Mouse (Mus musculus): Measurements from ENCODE around the gene Fam117a.
"Not testable (repeated sequence)": the region's sequence is repeated elsewhere in the genome, so short reads cannot be mapped to it uniquely, and the experiment has no call there.

Gene Fam117a

DNA sequence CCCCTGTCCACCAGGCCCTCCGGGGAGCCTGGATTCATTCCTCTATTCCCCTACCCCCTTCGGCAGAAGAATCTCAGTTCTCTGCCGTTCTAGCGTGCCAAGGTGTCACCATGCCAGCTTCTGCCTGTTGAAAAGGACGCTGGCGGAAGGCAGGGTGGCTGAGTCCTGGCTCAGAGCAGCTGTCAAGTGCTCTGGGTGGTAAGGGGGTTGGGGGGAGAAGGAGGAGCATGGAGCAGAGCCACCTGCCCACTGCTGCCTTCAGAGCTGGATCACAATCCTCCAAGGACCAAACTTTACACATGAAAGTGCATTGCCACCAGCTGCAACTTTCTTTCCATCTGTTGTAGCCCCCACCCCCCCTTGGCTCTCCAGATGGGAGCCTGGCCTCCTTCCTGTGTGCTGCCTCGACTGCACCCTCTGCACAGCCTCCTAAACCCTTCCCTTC is 55.4 kb downstream of the Fam117a start:
- DNase-seq (ENCODE audit: low spot score in 2 of 2) = no peak

GRCm38 (mm10) chr11:95392708-95393499 is 56.1 kb downstream of the Fam117a start:
- DNase-seq (ENCODE audit: low spot score in 2 of 2) = no peak

GRCm38 (mm10) chr11:95393500-95393816 is 56.6 kb downstream of the Fam117a start:
- no peak for DNase-seq (ENCODE audit: low spot score in 2 of 2)

DNA sequence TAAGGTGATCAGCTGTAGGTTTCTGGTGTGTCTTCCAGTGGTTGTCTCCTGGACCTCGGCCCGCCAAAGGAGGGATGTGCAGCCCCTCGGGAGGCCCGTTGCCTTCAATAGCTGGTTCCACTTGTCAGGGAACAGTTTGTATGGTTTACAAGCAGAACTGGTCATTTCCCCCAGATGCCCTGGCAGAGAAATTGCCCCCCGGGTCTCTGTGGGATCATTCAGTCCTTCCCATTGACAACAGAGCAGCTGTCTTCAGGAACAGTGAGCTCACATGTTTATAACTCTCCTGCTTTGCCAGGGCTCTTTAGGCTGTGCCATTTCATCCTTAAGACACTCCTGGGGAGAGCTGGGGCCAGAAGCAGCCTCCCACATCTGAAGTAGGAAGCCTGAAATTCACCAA is 57.3 kb downstream of the Fam117a start:
- DNase-seq (ENCODE audit: low spot score in 2 of 2) = no peak

- DNase-seq (ENCODE audit: low spot score in 2 of 2) = no peak
Observed at GRCm38 (mm10) chr11:95396548-95396947, 59.7 kb downstream of the Fam117a start.

DNA sequence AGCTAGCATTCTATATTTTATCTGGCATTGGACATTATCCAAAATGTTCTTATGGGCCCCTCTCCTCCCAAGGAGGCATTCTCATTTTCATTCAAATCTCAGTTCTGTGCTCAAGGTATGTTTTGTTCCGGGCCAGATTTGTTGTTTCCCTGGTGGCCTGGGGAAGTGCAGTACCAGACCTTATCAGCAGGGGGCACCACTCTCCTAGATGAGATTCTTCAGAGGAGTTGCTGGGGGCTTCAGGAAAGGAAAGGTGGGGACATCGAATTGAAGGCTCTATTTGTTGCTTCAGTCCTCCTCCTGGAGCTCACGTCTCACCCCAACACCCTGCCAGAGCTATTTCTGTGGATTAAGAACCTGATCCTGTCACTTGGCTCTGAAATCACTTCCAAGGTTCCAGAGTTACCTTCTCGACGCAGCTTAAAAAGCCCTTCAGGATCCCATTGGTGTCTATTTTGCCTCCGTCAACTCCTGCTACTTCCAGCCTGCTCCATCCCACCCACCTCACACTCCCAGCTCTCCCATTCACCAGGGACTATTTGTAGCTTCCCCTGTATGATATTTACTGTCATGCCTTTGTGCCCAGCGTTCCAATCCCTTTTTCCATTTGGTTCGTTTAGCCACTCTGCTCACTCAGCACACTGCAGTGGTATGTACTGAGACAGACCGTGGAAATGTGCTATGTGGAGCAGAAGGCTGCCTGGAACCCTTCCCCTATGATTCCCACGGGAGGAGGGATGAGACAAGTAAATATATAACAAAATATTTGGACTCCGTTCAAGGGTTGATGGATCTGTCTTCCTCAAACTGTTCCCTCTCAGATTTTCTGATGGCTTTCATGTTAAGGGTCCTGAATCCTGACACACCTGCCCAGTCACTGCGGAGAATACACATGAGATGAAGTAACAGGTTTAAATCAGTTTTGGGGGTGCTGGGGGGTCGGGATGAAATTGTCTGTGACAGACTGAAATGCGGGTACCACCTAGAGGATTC is 61.3 kb downstream of the Fam117a start:
- peak; percentile 57 to 74 for DNase-seq (ENCODE audit: low spot score in 2 of 2)

GRCm38 (mm10) chr11:95399520-95400020 is 62.8 kb downstream of the Fam117a start:
- DNase-seq (ENCODE audit: low spot score in 2 of 2) = no peak

- no peak for DNase-seq (ENCODE audit: low spot score in 2 of 2)
Observed at GRCm38 (mm10) chr11:95401568-95401967, 64.8 kb downstream of the Fam117a start.

DNA sequence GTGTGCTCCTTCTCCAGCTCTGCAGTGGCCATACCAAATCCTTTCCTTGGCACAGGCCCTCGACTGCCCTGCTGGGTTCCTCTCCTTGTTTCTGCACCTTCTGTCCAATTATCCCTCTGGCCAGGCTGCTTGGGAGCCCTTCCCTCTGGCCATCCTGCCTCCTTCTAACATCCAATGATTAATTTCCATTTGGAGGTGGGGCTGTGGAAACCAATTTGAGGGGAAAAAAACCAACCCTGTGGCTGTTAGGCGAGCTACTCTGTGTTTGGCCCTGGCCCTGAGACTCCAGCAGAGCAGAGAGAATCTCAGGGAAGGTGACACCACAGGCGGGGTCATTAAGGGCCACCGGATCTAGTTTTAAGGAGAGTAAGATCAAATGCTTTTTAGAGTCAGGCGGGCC is 65.4 kb downstream of the Fam117a start:
- DNase-seq (ENCODE audit: low spot score in 2 of 2) = no peak

GRCm38 (mm10) chr11:95402658-95403101 is 65.9 kb downstream of the Fam117a start:
- no peak for DNase-seq (ENCODE audit: low spot score in 2 of 2)

DNA sequence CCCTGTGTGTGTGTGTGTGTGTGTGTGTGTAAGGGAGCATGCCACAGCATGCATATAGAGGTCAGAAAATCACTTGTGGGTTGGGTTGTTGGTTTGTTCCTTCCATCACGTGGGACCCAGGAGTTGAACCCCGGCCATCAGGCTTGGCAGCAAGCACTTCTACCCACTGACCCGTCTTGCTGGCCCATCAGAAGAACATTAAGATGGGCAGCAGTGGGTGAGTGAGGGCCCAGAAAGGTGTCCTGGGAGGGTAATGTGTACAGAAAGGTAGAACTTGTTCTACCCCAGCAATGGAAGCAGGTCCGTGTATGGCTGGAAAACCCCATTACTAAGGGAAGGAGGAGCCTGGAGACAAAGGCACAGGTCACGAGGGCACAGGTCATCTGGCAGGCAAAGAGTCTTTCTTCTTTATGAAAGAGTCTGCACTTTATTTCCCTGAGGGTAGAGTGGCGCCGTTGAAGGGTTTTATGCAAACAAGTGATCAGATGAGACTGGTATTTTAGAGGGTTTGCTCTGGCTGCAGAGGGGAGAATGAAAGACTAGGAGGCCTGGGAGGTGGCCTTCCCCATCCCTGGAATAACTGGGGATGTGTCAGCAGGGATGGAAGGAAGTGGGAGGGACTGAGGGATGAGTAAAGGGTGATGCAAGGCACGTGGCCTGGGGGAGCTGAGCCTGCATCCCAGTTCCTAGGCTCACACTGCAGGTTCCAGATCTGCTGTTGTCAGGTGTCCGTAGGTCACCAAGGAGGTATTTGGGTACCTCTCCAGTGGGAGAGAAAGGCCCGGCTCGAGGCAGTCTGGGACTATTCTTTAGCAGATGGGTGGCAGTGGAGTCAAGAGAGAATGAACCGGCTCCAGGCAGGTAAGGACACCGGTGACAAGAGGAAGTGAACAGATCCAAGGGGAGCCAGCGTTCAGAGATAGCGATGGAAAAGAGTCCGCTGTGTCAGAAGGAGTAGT is 66.8 kb downstream of the Fam117a start:
- no peak for DNase-seq (ENCODE audit: low spot score in 2 of 2)

GRCm38 (mm10) chr11:95405771-95406170 is 69.0 kb downstream of the Fam117a start:
- no peak for DNase-seq (ENCODE audit: low spot score in 2 of 2)

DNA sequence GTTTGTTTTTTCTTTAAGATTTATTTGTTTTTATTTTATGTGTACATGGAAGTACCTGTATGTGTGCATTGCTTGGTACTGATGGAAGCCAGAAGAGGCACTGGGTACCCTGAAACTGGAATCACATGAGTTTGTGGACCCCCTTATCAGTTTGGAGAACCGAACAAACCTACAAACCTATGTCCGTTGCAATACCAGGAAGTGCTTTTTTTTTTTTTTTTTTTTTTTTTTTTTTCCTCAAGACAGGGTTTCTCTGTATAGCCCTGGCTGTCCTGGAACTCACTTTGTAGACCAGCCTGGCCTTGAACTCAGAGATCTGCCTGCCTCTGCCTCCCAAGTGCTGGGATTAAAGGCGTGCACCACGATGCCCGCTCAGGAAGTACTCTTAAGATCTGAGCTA is 69.6 kb downstream of the Fam117a start:
- not testable (repeated sequence) for DNase-seq (ENCODE audit: low spot score in 2 of 2)

- no peak for DNase-seq (ENCODE audit: low spot score in 2 of 2)
Observed at GRCm38 (mm10) chr11:95409450-95410112, 72.8 kb downstream of the Fam117a start.

DNA sequence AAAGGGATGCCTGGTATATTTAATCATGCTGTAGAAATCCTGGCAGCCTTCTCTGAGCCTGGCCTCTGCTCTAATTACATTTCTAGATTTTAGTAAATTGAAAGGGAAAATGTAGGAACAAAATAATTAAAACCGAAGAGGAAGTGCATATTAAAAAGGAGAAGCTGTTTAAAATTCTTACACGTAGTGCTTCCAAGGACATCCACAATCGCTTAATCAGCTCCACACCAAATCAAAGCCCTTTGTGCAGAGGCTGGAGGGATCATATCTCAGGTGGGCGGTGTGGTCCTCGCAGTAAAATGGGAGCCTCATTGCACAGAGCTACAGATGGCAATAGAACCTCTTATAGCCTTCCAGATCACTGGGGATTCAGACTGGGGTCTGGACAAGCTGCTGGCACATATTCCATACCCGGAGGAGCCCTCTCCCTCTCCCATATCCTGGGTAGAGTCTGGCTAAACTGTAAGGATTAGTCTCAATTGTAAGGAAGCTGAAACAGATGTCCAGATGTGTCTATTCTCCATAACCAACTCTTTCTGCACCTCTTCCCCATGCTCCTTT is 74.7 kb downstream of the Fam117a start:
- DNase-seq (ENCODE audit: low spot score in 2 of 2) = no peak

DNA sequence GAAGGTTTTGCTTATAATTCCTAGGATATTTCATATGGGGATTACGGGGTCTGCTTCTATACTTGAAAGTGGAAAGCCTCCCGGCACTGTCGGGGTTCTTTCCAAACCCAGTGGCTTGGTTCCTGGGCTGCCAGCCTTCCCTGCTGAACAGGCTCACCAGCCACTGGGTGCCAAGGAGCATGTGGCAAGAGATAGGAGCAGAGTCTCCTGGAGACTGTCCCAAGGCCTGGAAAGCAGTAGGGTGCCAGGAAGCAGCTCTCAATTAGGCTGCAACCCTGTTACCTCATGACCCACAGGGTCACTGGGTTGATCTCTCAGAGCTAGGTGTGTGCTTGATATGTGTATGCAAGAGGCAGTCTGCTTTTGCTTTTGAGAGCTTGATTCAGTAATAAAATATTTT is 75.8 kb downstream of the Fam117a start:
- no peak for DNase-seq (ENCODE audit: low spot score in 2 of 2)

- peak; percentile 92 to 94 for DNase-seq (ENCODE audit: low spot score in 2 of 2)
Observed at GRCm38 (mm10) chr11:95413641-95414535, 77.1 kb downstream of the Fam117a start, which contains the start of gene Spop. TSS of gene Spop (plus strand) at chr11:95414080.

- DNase-seq (ENCODE audit: low spot score in 2 of 2) = peak; percentile 93
Observed at GRCm38 (mm10) chr11:95414536-95415161, 77.8 kb downstream of the Fam117a start.

GRCm38 (mm10) chr11:95415931-95416330 is 79.1 kb downstream of the Fam117a start:
- DNase-seq (ENCODE audit: low spot score in 2 of 2) = peak in 1 of 2 experiments; percentile 9

Measured in natural killer cell, adult 2 months (primary cell).